Mouse (Mus musculus) thymus, adult 2 months (tissue): ENCODE data around the gene 4833439L19Rik. TPM values are rescaled to one million over a fixed set of nuclear protein-coding genes. Genes with fewer than 3 reads are reported as not detected.
A peak's percentile ranks its signal among the peaks of the same experiment; 100 is the strongest.

Experiments
- DNase-seq: peaks from one replicate; pipeline ENCODE4 v3.0.0; 2021
- H3K27ac ChIP-seq: fragments of 200-500 bp; 2 replicates; pipeline ENCODE4 v1.5.1; 2012; ENCODE audit warnings: low read length, control low read depth; ENCODE audit not compliant: control insufficient read depth, insufficient read depth
- H3K27me3 ChIP-seq: fragments of 200-500 bp; 2 replicates; pipeline ENCODE4 v1.6.1; 2012; ENCODE audit warnings: mild to moderate bottlenecking, low read length, moderate library complexity, mixed read lengths; ENCODE audit not compliant: control insufficient read depth, insufficient read depth
- H3K36me3 ChIP-seq: fragments of 200-500 bp; 2 replicates; pipeline ENCODE4 v1.6.1; 2012; ENCODE audit warnings: mild to moderate bottlenecking, low read length, moderate library complexity; ENCODE audit not compliant: control insufficient read depth, insufficient read depth
- H3K4me1 ChIP-seq: fragments of 200-500 bp; replicated peaks from 2 replicates; pipeline ENCODE4 v1.6.1; 2012; ENCODE audit warnings: low read length; ENCODE audit not compliant: control insufficient read depth, insufficient read depth
- H3K4me3 ChIP-seq: fragments of 200-500 bp; 2 replicates; pipeline ENCODE4 v1.5.1; 2012; ENCODE audit warnings: mild to moderate bottlenecking, low read length, control low read depth, moderate library complexity; ENCODE audit not compliant: control insufficient read depth, insufficient read depth
- CTCF ChIP-seq: fragments of 200-500 bp; IDR thresholded peaks from 2 replicates; pipeline ENCODE4 v1.5.1; 2012; ENCODE audit warnings: mild to moderate bottlenecking, control low read depth, low read length, moderate library complexity, borderline replicate concordance; ENCODE audit not compliant: control insufficient read depth, poor library complexity, insufficient read depth; ENCODE audit errors: extremely low read depth
- POLR2A ChIP-seq: fragments of 200-500 bp; IDR thresholded peaks from 2 replicates; pipeline ENCODE4 v1.6.1; 2012; ENCODE audit warnings: mild to moderate bottlenecking, low read length, control low read depth, moderate library complexity; ENCODE audit not compliant: control insufficient read depth, poor library complexity, insufficient read depth; ENCODE audit errors: extremely low read depth
- WGBS: fragments of 180-500 bp; shearing (Covaris S2); methylation state at CpG from one replicate; pipeline ENCODE4 v1.1.7; 2018; 5-methylcytosine and 5-hydroxymethylcytosine counted together
- polyA plus RNA-seq: library from polyadenylated mRNA; depleted of rRNA; stranded (reverse); fragments of >200 nt; gene quantifications from 2 replicates; pipeline ENCODE4 v1.2.3, GENCODE M21; 2012

The 4833439L19Rik gene
- polyA plus RNA-seq, 1 experiment: 105 TPM

DNA sequence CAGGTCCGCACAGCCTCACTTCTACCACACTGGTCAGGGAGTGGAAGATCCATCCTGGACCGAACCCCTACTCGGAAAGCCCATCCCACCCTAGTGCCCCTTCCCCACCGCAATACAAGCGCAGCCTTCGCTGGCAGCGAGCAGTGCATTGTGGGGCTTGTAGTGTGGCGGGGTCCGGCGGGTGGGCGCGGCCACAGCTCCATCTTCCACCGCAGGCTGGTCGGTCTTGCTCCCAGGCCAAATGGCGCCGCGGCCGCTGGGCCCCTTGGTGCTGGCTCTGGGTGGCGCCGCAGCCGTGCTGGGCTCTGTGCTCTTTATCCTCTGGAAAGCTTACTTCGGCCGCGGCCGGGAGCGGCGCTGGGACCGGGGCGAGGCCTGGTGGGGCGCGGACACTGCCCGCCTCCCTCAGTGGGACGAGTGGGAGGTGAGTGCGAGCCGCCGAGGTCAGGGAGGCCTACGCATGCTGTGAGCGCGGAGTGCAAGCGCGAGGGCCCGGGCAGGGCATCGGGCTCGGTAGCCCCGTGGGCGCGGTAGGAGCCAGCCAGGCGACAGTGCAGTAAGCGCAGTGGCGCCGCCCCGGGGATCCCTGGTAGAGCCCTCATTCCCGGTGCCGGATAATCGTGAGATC is 9.7 kb upstream of the 4833439L19Rik start, which contains the start of gene Arl10:
TSS of gene Arl10 (plus strand) at position 162 of the 628 bp plus-strand sequence.
- H3K4me1 ChIP-seq: peaks cover 7% of the 10 kb centered on the region
- peak within 1 kb of the TSS; percentile 64 for H3K4me3 ChIP-seq
- TF ChIP-seq POLR2A: no peak
- TF ChIP-seq CTCF: no peak
- 1% methylated on average over 55 of the region's 55 CpGs for WGBS
- peak; percentile 68 for DNase-seq
- no peaks in the 10 kb centered on the region for H3K27me3 ChIP-seq
- H3K27ac ChIP-seq: no peak within 1 kb of the TSS
- no peaks in the 10 kb centered on the region for H3K36me3 ChIP-seq

DNA sequence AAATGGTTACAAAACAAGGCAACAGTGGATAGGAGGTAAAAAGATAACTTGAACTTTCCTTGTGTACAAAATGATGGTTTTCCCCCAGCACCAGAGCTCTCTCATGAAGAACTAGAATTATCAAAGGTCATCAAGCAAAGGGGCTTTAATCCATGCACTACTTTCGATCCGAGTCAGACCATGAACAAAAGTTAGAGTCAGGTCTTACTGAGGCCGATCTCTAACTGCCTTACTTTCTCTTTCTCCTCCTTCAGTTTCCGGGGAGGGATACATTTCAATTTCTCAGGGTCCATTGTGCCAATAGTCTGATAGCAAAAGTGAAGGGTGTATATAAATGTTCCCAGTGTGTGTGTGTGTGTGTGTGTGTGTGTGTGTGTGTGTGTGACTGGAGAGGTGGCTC is 7.4 kb upstream of the 4833439L19Rik start:
- Histone ChIP-seq H3K4me1 (peaks cover 7% of the 10 kb centered on the region), H3K4me3 (no peak overlapping the region), H3K36me3 (no peaks in the 10 kb centered on the region), H3K27ac (no peak overlapping the region), H3K27me3 (no peaks in the 10 kb centered on the region)
- TF ChIP-seq CTCF (no peak), POLR2A (no peak)
- 90% methylated on average over 4 of the region's 4 CpGs for WGBS
- no peak for DNase-seq

DNA sequence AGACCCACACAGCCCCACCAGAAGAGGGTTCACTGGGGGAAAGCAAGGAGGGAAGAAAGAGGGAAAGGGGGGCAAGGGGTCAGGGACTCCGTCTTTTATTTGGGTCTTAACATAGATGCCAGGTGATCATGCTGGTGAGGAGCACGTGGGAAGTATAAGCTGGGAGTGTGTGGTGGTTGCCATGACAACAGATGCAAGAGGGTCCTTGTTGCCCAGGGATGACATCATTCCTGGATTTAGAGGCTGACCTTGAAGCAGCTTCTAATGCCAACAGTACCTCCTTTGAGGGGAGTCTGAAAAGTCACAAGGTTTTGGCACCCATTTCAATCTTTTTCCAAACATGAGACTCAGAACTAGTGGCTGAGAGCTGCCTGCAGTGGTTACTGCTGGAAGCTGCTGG is 6.4 kb upstream of the 4833439L19Rik start:
- Histone ChIP-seq H3K27me3 (no peaks in the 10 kb centered on the region), H3K4me1 (peaks cover 7% of the 10 kb centered on the region), H3K4me3 (no peak overlapping the region), H3K27ac (no peak overlapping the region), H3K36me3 (no peaks in the 10 kb centered on the region)
- DNase-seq: no peak
- TF ChIP-seq POLR2A: no peak
- TF ChIP-seq CTCF: no peak
- 69% methylated on average over 2 of the region's 2 CpGs for WGBS

DNA sequence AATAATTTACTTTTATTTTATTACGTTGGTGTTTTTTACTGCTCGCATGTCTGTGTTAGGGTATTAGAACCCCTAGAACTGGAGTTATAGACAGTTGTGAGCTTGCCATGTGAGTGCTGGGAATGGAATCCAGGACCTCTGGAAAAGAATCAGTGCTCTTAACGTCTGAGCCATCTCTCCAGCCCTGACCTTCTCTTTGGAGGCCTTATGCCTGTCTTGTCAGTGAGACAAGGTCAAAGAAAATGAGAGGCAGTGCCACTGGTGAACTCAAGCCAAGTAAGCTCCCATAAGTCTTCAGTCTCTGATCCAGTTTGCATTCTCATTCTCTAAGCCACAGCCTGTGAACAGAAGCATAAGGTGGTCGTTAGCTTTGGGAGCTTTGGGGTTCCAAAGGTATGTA is 5.5 kb upstream of the 4833439L19Rik start:
- Histone ChIP-seq H3K36me3 (no peaks in the 10 kb centered on the region), H3K4me1 (peaks cover 10% of the 10 kb centered on the region), H3K4me3 (no peak overlapping the region), H3K27me3 (no peaks in the 10 kb centered on the region), H3K27ac (no peak overlapping the region)
- 87% methylated on average over 4 of the region's 4 CpGs for WGBS
- DNase-seq: no peak
- TF ChIP-seq POLR2A (no peak), CTCF (no peak)

DNA sequence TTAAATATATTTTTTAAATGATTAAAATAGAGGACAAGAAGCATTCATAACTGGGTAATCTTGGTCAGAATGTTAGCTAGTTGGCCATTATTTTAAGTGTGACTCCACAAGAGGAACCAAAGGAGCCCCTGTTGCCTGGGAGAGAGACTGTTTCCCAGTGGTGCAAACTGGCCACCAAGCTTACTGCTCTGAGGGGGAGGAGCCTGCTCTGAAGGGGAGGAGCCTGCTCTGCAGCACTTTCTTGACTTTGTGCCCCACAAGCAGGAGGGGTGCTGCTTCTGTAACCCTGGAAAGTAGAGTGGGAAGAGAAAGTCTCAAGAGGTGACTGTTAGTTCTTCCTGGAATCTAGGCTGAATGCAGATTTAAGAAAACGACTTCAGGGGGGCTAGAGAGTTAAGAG is 4.0 kb upstream of the 4833439L19Rik start:
- 61% methylated on average over 1 of the region's 1 CpGs for WGBS
- Histone ChIP-seq H3K4me3 (no peak overlapping the region), H3K4me1 (peaks cover 11% of the 10 kb centered on the region), H3K36me3 (no peaks in the 10 kb centered on the region), H3K27ac (no peak overlapping the region), H3K27me3 (no peaks in the 10 kb centered on the region)
- DNase-seq: no peak
- no peak for TF ChIP-seq CTCF
- no peak for TF ChIP-seq POLR2A

DNA sequence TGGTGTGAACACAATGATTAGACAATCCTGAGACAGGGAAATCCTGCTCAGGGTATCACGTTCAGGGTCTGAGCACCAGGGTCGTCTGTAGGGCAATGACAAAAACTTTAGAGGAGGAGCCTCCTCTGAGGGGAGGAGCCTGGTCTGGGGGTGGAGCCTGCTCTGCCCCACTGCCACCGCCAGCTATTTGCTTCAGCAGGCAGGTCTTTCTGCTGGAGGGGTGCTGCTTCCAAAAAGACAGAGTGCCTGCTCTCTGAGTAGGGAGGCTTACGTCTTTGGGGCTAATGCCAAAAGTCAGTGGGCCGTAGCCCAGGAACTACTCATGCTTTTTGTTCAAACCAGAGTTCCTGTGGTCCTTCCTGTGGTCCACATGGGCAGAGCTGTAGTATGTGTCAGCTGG is 3.1 kb upstream of the 4833439L19Rik start:
- 69% methylated on average over 5 of the region's 5 CpGs for WGBS
- no peak for DNase-seq
- no peak overlapping the region for H3K4me3 ChIP-seq

DNA sequence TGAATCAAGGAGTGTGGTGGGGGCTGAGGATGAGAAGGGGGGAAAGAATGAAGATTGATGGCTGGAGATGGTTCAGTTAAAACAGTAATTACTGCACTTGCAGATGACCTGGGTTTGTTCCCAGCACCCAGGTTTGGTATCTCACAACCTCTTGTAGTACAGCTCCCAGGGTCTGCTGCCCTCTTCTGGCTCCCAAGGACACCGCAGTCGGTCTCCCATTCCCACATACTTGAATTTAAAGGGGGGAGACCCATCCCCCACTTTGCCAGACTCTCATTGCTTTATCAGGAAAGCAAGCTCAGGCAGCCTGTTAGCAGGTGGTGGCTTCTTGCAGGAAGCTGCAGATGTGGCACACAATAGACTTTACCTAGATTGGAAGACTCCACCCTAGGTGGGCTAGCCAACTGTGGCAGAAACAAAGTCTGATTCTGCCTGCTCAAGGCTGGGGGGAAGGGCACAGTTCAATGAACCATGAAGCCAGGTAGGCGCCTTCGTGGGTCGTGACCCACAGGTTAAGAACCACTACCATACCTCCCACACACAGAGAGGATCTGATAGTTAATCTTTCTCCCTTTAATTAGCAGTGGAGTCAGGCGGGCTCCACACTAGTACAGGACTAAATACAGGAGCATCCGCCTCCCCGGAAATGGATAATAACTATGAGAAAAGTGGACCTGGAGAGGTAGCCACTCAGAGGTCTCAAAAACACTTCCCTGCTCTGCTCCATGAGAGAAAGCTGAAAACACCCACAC is 535 bp upstream of the 4833439L19Rik start:
- TF ChIP-seq CTCF: 0 out of 2 replicates have a peak, but pooled peaks have one; percentile 14
- no peak for TF ChIP-seq POLR2A
- Histone ChIP-seq H3K27me3 (no peaks in the 10 kb centered on the region), H3K36me3 (no peaks in the 10 kb centered on the region; the same call in 1 of the 2 replicates), H3K4me3 (peak overlapping the region; percentile 36), H3K27ac (peak overlapping the region; percentile 27; the same call in 1 of the 2 replicates), H3K4me1 (peaks cover 12% of the 10 kb centered on the region)
- DNase-seq: peak; percentile 67
- WGBS: 64% methylated on average over 8 of the region's 8 CpGs

More for the DNA sequence above, 3.1 kb upstream of the 4833439L19Rik start:
- TF ChIP-seq POLR2A: no peak
- TF ChIP-seq CTCF: no peak
- H3K27me3 ChIP-seq: no peaks in the 10 kb centered on the region
- H3K27ac ChIP-seq: no peak overlapping the region
- no peaks in the 10 kb centered on the region for H3K36me3 ChIP-seq
- peaks cover 12% of the 10 kb centered on the region for H3K4me1 ChIP-seq
